ENCODE assay signal across 8 mouse cellular contexts in genomic region chr11:104315703-104316102, GRCm38 (mm10).
DNase-seq lines count a peak whose midpoint lies in the region; ATAC-seq and TF ChIP-seq lines count a peak whose summit lies in the region.
"Had no signal": no experiment of that assay in that cellular context is flagged by ENCODE, and none has a peak within 500 bp of the region (broad histone marks: within the 10 kb centered on the region; RNA-seq: fewer than 3 reads in every experiment).

No protein-coding gene starts in this region.

- no peaks in the 10 kb centered on the region for H3K27me3 ChIP-seq in C2C12 (ENCODE audit: control insufficient read depth, insufficient read depth, insufficient read length)
- H3K27me3 ChIP-seq in forebrain, embryonic 16.5 days (replicated peaks; ENCODE audit: control insufficient read depth, insufficient read depth, low read length) = no peaks in the 10 kb centered on the region
- H3K27me3 ChIP-seq in kidney, postnatal 0 days (ENCODE audit: insufficient read depth, low read length) = no peaks in the 10 kb centered on the region
- H3K27me3 ChIP-seq in lung, postnatal 0 days (replicated peaks; ENCODE audit: insufficient read depth, low read length) = no peaks in the 10 kb centered on the region

- H3K27ac ChIP-seq in forebrain, embryonic 16.5 days (ENCODE audit: low read length) = no peak overlapping the region
- H3K27ac ChIP-seq in kidney, postnatal 0 days = no peak overlapping the region
- H3K27ac ChIP-seq in lung, postnatal 0 days (ENCODE audit: low read length) = no peak overlapping the region
- H3K27ac ChIP-seq: limb, embryonic 15.5 days had no signal

- 1% methylated on average over 6 of the region's 6 CpGs for WGBS in forebrain, embryonic 16.5 days
- 3% methylated on average over 6 of the region's 6 CpGs for WGBS in kidney, postnatal 0 days
- 5% methylated on average over 6 of the region's 6 CpGs for WGBS in lung, postnatal 0 days

- H3K36me3 ChIP-seq in C2C12 (ENCODE audit: control insufficient read depth, insufficient read depth) = no peaks in the 10 kb centered on the region
- H3K36me3 ChIP-seq in forebrain, embryonic 16.5 days (ENCODE audit: control insufficient read depth, insufficient read depth) = no peaks in the 10 kb centered on the region
- no peaks in the 10 kb centered on the region for H3K36me3 ChIP-seq in kidney, postnatal 0 days (ENCODE audit: insufficient read depth, low read length)
- no peaks in the 10 kb centered on the region for H3K36me3 ChIP-seq in lung, postnatal 0 days (ENCODE audit: insufficient read depth, low read length)
- H3K36me3 ChIP-seq: limb, embryonic 15.5 days had no signal

- H3K4me3 ChIP-seq in C2C12 (ENCODE audit: insufficient read depth, poor library complexity, severe bottlenecking) = no peak overlapping the region
- H3K4me3 ChIP-seq in forebrain, embryonic 16.5 days (replicated peaks; ENCODE audit: low read length) = no peak overlapping the region
- H3K4me3 ChIP-seq in kidney, postnatal 0 days (replicated peaks; ENCODE audit: low read depth, low read length) = no peak overlapping the region
- no peak overlapping the region for H3K4me3 ChIP-seq in lung, postnatal 0 days (ENCODE audit: low read depth, low read length)
- H3K4me3 ChIP-seq: limb, embryonic 15.5 days had no signal

- H3ac ChIP-seq in C2C12 (ENCODE audit: control insufficient read depth, insufficient read length, low read depth) = no peak overlapping the region

- TF ChIP-seq CTCF in C2C12 (IDR thresholded peaks at IDR 0.05; ENCODE audit: control insufficient read depth, insufficient read depth, insufficient read length) = peak; percentile 90
- TF ChIP-seq CTCF in kidney, postnatal 0 days (IDR thresholded peaks at IDR 0.05; ENCODE audit: low read depth) = peak; percentile 99
- TF ChIP-seq CTCF in lung, postnatal 0 days (IDR thresholded peaks at IDR 0.05) = peak; percentile 97

- no peak overlapping the region for H3K4me2 ChIP-seq in forebrain, embryonic 16.5 days (ENCODE audit: low read length)
- H3K4me2 ChIP-seq in kidney, postnatal 0 days (ENCODE audit: low read length) = no peak overlapping the region
- H3K4me2 ChIP-seq in lung, postnatal 0 days (replicated peaks; ENCODE audit: low read depth, low read length) = no peak overlapping the region
- H3K4me2 ChIP-seq: limb, embryonic 15.5 days had no signal

- H3K79me2 ChIP-seq in C2C12 (ENCODE audit: control insufficient read depth, insufficient read depth) = no peaks in the 10 kb centered on the region

- TF ChIP-seq EP300 in lung, postnatal 0 days (IDR thresholded peaks at IDR 0.05) = no peak

- ATAC-seq in forebrain, embryonic 16.5 days = peak; percentile 59; the same call in 1 of the 2 replicates
- ATAC-seq in kidney, postnatal 0 days (replicated peaks; ENCODE audit: low FRiP score, low read depth) = no peak
- ATAC-seq in lung, postnatal 0 days = 0 out of 2 replicates have a peak, but pooled peaks have one; percentile 28

- DNase-seq in ES-CJ7 (ENCODE audit: low read depth, low spot score) = peak; percentile 94
- DNase-seq in c-Kit-positive CD71-negative TER-119-negative erythroid progenitor cells, embryonic 14.5 days (ENCODE audit: low read depth) = peak; percentile 86
- peak; percentile 89 for DNase-seq in kidney, postnatal 0 days (ENCODE audit: low spot score)
- DNase-seq in lung, postnatal 0 days (ENCODE audit: low spot score) = peak; percentile 84
- peak; percentile 75 for DNase-seq in right cerebral cortex, postnatal 25 days

- H3K9me3 ChIP-seq in forebrain, embryonic 16.5 days (ENCODE audit: control insufficient read depth, low read length) = no peaks in the 10 kb centered on the region
- no peaks in the 10 kb centered on the region for H3K9me3 ChIP-seq in kidney, postnatal 0 days (replicated peaks; ENCODE audit: low read length)
- H3K9me3 ChIP-seq in lung, postnatal 0 days (ENCODE audit: low read length) = no peaks in the 10 kb centered on the region
- H3K9me3 ChIP-seq: limb, embryonic 15.5 days had no signal

- H3K4me1 ChIP-seq in forebrain, embryonic 16.5 days (replicated peaks; ENCODE audit: control insufficient read depth, insufficient read depth, low read length) = peaks cover 11% of the 10 kb centered on the region
- no peaks in the 10 kb centered on the region for H3K4me1 ChIP-seq in kidney, postnatal 0 days (replicated peaks; ENCODE audit: insufficient read depth, low read length)
- 0 out of 2 replicates have a peak, but pooled peaks cover 3% of the 10 kb centered on the region for H3K4me1 ChIP-seq in lung, postnatal 0 days (ENCODE audit: insufficient read depth, low read depth, low read length)

- H3K9ac ChIP-seq in forebrain, embryonic 16.5 days (replicated peaks; ENCODE audit: low read depth, low read length) = no peak overlapping the region
- H3K9ac ChIP-seq in kidney, postnatal 0 days (ENCODE audit: low read depth, low read length) = no peak overlapping the region
- H3K9ac ChIP-seq in lung, postnatal 0 days (replicated peaks; ENCODE audit: low read depth) = no peak overlapping the region
- H3K9ac ChIP-seq: limb, embryonic 15.5 days had no signal

- H3K79me3 ChIP-seq in C2C12 (ENCODE audit: low read depth) = no peaks in the 10 kb centered on the region

TF ChIP-seq in C2C12, 6 proteins besides CTCF, POLR2A, EP300 and RAD21:
- no peak for TF ChIP-seq MYOD1 (IDR thresholded peaks at IDR 0.05; ENCODE audit: control insufficient read depth, insufficient read length, low read depth)
